Mouse (Mus musculus) brown adipose tissue, adult 24 weeks (tissue): ENCODE measurements around the gene Camp. TPM values are rescaled to one million over a fixed set of nuclear protein-coding genes. Genes with fewer than 3 reads are reported as not detected.
"Not testable (repeated sequence)": the region's sequence is repeated elsewhere in the genome, so short reads cannot be mapped to it uniquely, and the experiment has no call there.

ENCODE experiments used
- H3K27ac ChIP-seq: fragments of 200-500 bp; replicated peaks from 2 replicates; pipeline ENCODE4 v1.5.1; 2012; ENCODE audit warnings: low read depth, mild to moderate bottlenecking, low read length
- H3K4me1 ChIP-seq: fragments of 200-500 bp; 2 replicates; pipeline ENCODE4 v1.6.1; 2012; ENCODE audit warnings: low read length, mixed read lengths; ENCODE audit not compliant: control insufficient read depth, insufficient read depth, insufficient read length
- H3K4me3 ChIP-seq: fragments of 200-500 bp; 2 replicates; pipeline ENCODE4 v1.5.1; 2012; ENCODE audit warnings: low read depth, mild to moderate bottlenecking, low read length, moderate library complexity; ENCODE audit not compliant: insufficient read depth
- polyA plus RNA-seq: library from polyadenylated mRNA; stranded (reverse); fragments of >200 nt; gene quantifications from 2 replicates; pipeline ENCODE4 v1.2.4, GENCODE M21; 2012; ENCODE audit not compliant: missing spikeins, insufficient read depth, insufficient read length

The Camp gene
- polyA plus RNA-seq, 1 experiment: not detected

- Histone ChIP-seq H3K4me1 (no peaks in the 10 kb centered on the region), H3K4me3 (no peak overlapping the region), H3K27ac (no peak overlapping the region)
Measured at GRCm38 (mm10) chr9:109807898-109808297, 41.5 kb downstream of the Camp start.

GRCm38 (mm10) chr9:109806695-109807293 lies 42.6 kb downstream of the Camp start:
- Histone ChIP-seq H3K4me1 (no peaks in the 10 kb centered on the region), H3K27ac (no peak overlapping the region), H3K4me3 (no peak overlapping the region)

GRCm38 (mm10) chr9:109806260-109806659 lies 43.2 kb downstream of the Camp start:
- H3K27ac ChIP-seq: no peak overlapping the region
- H3K4me1 ChIP-seq: no peaks in the 10 kb centered on the region
- no peak overlapping the region for H3K4me3 ChIP-seq

GRCm38 (mm10) chr9:109805596-109805995 lies 43.8 kb downstream of the Camp start:
- not testable (repeated sequence) for H3K4me1 ChIP-seq, H3K4me3 ChIP-seq, H3K27ac ChIP-seq

- Histone ChIP-seq H3K4me3 (no peak overlapping the region), H3K27ac (no peak overlapping the region), H3K4me1 (no peaks in the 10 kb centered on the region)
Measured at GRCm38 (mm10) chr9:109798051-109798450, 51.4 kb downstream of the Camp start.

Other genes with a start within 250 kb of the Camp start
- gene Fbxw24, start 223.6 kb downstream of the Camp start, polyA plus RNA-seq: not detected in 2 replicates
- not detected in 2 replicates for gene Fbxw25, start 185.0 kb downstream of the Camp start, polyA plus RNA-seq
- gene Fbxw18, start 146.9 kb downstream of the Camp start, polyA plus RNA-seq: not detected in 2 replicates
- gene Fbxw26, start 103.5 kb downstream of the Camp start, polyA plus RNA-seq: not detected in 2 replicates
- gene Fbxw27, start 58.9 kb downstream of the Camp start, polyA plus RNA-seq: not detected in 2 replicates
- gene Spink8, start 37.3 kb downstream of the Camp start, polyA plus RNA-seq: not detected in 2 replicates
- 11.3 and 12.8 TPM in 2 replicates for gene Nme6, start 16.9 kb downstream of the Camp start, polyA plus RNA-seq
- gene Cdc25a, start 26.0 kb upstream of the Camp start, polyA plus RNA-seq: 1.7 and 4.0 TPM in 2 replicates
- 34.0 and 36.5 TPM in 2 replicates for gene Map4, start 81.8 kb upstream of the Camp start, polyA plus RNA-seq